Mouse (Mus musculus): ENCODE measurements around the gene Capn2.

GRCm38 (mm10) chr1:182562576-182563370 lies 45.4 kb upstream of the Capn2 start:
- no peak for TF ChIP-seq CTCF (IDR thresholded peaks at IDR 0.05; ENCODE audit: extremely low read depth, insufficient read depth, low read length)
- no peak for TF ChIP-seq POLR2A (IDR thresholded peaks at IDR 0.05; ENCODE audit: extremely low read depth, insufficient read depth, low read length)

All from cortical plate, adult 2 months (tissue).